Mouse (Mus musculus): ENCODE results near the gene Fzd2. TPM values are rescaled to one million over a fixed set of nuclear protein-coding genes. Genes with fewer than 3 reads are reported as not detected.
A peak's percentile ranks its signal among the peaks of the same experiment; 100 is the strongest.
"Not testable (repeated sequence)": the region's sequence is repeated elsewhere in the genome, so short reads cannot be mapped to it uniquely, and the experiment has no call there.

Gene Fzd2
- polyA plus RNA-seq, 1 experiment from 2014 or later = 16.9 TPM

- in situ Hi-C loops (cut with MboI; ENCODE audit: low pct_unique_long_range_greater_than_20kb) = no loop called here
- CTCF ChIA-PET = interaction anchor here (1.1 to 1.4 kb wide), 3 partner anchors 11 to 41 kb away, joined by 3 read pairs; no protein-coding TSS in a partner anchor
- no peaks in the 10 kb centered on the region for H3K27me3 ChIP-seq
- POLR2A ChIA-PET = interaction anchor here (0.6 to 1.8 kb wide), 7 partner anchors 16 to 47 kb away, joined by 3 to 6 read pairs (median 3); no protein-coding TSS in a partner anchor
- ATAC-seq (peak; percentile 53), DNase-seq (ENCODE audit: low read depth, low spot score) (no peak)
- TF ChIP-seq CTCF (IDR thresholded peaks at IDR 0.05) = no peak
Measured at GRCm38 (mm10) chr11:102604777-102605552, 769 bp downstream of the Fzd2 start.

DNA sequence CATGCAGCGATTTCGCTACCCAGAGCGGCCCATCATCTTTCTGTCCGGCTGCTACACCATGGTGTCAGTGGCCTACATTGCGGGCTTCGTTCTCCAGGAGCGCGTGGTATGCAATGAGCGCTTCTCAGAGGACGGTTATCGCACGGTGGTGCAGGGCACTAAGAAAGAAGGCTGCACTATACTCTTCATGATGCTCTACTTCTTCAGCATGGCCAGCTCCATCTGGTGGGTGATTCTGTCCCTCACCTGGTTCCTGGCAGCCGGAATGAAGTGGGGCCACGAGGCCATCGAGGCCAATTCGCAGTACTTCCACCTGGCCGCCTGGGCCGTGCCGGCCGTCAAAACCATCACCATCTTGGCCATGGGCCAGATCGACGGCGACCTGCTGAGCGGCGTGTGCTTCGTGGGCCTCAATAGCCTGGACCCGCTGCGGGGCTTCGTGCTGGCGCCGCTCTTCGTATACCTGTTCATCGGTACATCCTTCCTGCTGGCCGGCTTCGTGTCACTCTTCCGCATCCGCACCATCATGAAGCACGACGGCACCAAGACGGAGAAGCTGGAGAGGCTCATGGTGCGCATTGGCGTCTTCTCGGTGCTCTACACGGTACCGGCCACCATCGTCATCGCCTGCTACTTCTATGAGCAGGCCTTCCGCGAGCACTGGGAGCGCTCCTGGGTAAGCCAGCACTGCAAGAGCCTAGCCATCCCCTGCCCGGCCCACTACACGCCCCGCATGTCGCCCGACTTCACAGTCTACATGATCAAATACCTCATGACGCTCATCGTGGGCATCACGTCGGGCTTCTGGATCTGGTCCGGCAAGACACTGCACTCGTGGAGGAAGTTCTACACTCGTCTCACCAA, 1.6 kb downstream of the Fzd2 start:
- ChIA-PET CTCF (interaction anchor here (1.1 kb wide), 1 partner anchor 12 kb away, joined by 3 read pairs; no protein-coding TSS in a partner anchor), POLR2A (interaction anchor here (0.6 to 1.8 kb wide), 5 partner anchors 22 to 40 kb away, joined by 3 to 6 read pairs (median 3); no protein-coding TSS in a partner anchor)
- ATAC-seq (no peak), DNase-seq (ENCODE audit: low read depth, low spot score) (no peak)
- TF ChIP-seq CTCF (IDR thresholded peaks at IDR 0.05) = no peak
- no peaks in the 10 kb centered on the region for H3K27me3 ChIP-seq
- in situ Hi-C loops (cut with MboI; ENCODE audit: low pct_unique_long_range_greater_than_20kb) = no loop called here

DNA sequence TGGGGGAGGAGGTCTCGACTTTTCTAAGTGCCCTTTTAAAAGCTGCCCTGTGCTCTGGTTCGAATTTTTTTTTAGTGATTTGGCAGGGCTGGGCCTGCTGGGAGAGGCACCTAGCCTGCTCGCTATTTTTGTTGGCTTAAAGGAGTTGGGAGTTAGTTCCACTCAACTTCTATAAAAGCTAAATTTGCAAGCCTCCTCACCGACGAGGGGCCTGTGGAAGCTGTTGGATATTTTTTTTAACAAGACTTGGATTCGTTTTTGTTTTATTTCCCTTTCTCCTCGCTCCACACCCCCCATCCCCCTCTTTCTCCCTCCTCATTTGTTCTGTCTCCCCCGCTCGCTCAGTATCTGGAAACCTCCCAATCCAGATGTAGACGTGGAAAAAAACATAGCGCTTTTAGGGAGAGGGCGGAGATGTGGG, 2.6 kb downstream of the Fzd2 start:
- ATAC-seq = no peak
- POLR2A ChIA-PET = interaction anchor here (1.1 kb wide), 1 partner anchor 26 kb away, joined by 3 read pairs; no protein-coding TSS in a partner anchor
- H3K27me3 ChIP-seq = no peaks in the 10 kb centered on the region
- CTCF ChIA-PET = no interaction called here
- in situ Hi-C loops (cut with MboI; ENCODE audit: low pct_unique_long_range_greater_than_20kb) = no loop called here
- no peak for TF ChIP-seq CTCF (IDR thresholded peaks at IDR 0.05)
- DNase-seq (ENCODE audit: low read depth, low spot score) = no peak

DNA sequence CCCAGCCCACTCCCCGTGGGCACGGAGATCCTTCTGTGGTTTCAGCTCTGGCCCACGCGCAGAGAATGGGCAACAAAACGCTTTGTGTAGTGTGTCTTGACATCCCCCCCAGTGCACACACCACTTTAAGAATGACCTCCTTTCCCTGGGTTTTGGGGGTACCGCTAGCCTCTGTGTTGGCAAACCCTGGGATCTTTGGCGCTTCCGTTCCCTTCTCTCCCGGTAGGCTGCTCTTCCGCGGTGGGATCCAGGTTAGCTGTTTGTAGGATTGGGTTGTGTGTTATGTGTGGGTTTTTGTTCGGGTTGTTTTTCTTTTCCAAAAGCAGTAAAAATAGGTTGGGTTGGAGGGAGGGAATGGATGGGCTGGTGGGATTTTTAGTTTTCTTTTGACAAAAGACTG, 3.0 kb downstream of the Fzd2 start:
- H3K27me3 ChIP-seq; DNase-seq (ENCODE audit: low read depth, low spot score); in situ Hi-C loops (cut with MboI; ENCODE audit: low pct_unique_long_range_greater_than_20kb); ATAC-seq; POLR2A ChIA-PET: not testable (repeated sequence)
- CTCF ChIA-PET = interaction anchor here (1.3 kb wide), 1 partner anchor 50 kb away, joined by 4 read pairs; no protein-coding TSS in a partner anchor

- in situ Hi-C loops (cut with MboI; ENCODE audit: low pct_unique_long_range_greater_than_20kb) = no loop called here
- ChIA-PET CTCF (interaction anchor here (1.3 kb wide), 1 partner anchor 49 kb away, joined by 4 read pairs; no protein-coding TSS in a partner anchor), POLR2A (no interaction called here)
- ATAC-seq (no peak), DNase-seq (ENCODE audit: low read depth, low spot score) (no peak)
- H3K27me3 ChIP-seq = no peaks in the 10 kb centered on the region
- TF ChIP-seq CTCF (IDR thresholded peaks at IDR 0.05) = no peak
Measured at GRCm38 (mm10) chr11:102607686-102608548, 3.7 kb downstream of the Fzd2 start.

GRCm38 (mm10) chr11:102608691-102609090, 4.5 kb downstream of the Fzd2 start:
- H3K27me3 ChIP-seq = no peaks in the 10 kb centered on the region
- DNase-seq (ENCODE audit: low read depth, low spot score) = no peak
- CTCF ChIA-PET = interaction anchor here (1.3 kb wide), 1 partner anchor 49 kb away, joined by 4 read pairs; no protein-coding TSS in a partner anchor
- TF ChIP-seq CTCF (IDR thresholded peaks at IDR 0.05) = no peak
- POLR2A ChIA-PET = no interaction called here
- in situ Hi-C loops (cut with MboI; ENCODE audit: low pct_unique_long_range_greater_than_20kb) = no loop called here
- ATAC-seq = no peak

DNA sequence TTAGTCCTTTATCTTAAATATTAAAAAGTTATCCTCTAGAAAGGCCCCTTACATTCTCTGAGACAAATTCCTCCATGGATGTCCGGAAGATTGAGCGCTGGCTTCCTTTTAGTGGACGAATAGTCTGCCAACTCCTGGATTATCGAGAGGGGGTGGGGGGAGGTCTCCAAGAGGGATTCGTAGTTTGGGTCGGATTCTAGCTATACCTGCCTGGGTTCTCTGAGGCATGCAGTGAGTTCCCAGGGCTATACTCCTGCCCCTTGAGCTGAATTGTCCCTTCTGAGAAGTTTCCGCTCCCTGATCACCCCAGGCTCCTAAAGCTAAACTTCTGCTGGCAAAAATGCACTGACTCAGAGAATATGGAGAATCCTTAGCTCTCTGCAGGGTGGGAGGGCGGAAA, 5.3 kb downstream of the Fzd2 start:
- CTCF ChIA-PET = no interaction called here
- ATAC-seq = no peak
- no peaks in the 10 kb centered on the region for H3K27me3 ChIP-seq
- POLR2A ChIA-PET = no interaction called here
- in situ Hi-C loops (cut with MboI; ENCODE audit: low pct_unique_long_range_greater_than_20kb) = no loop called here
- no peak for TF ChIP-seq CTCF (IDR thresholded peaks at IDR 0.05)
- no peak for DNase-seq (ENCODE audit: low read depth, low spot score)

DNA sequence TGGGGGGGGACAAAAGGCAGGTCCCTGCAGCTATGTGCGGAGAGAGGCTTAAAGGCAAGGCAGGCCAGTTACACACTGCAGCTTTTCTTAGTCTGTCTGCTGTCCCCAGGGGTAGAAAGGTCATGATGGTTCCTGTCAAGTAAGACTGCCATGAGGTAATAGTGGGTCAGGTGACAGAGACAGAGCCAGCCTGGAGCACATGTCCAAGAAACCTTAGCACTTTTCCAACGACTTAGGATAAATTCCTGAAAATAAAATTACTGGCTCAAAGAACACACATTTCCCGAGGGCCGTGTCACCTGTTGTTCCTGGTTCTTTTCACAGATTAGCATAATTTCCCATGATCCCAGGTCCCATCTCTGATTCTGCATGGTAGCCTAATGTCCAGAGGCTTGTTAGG, 6.1 kb downstream of the Fzd2 start:
- ChIA-PET CTCF (interaction anchor here (1.0 kb wide), 1 partner anchor 37 kb away, joined by 3 read pairs; no protein-coding TSS in a partner anchor), POLR2A (no interaction called here)
- no peak for DNase-seq (ENCODE audit: low read depth, low spot score)
- no peaks in the 10 kb centered on the region for H3K27me3 ChIP-seq
- ATAC-seq = no peak
- in situ Hi-C loops (cut with MboI; ENCODE audit: low pct_unique_long_range_greater_than_20kb) = no loop called here
- TF ChIP-seq CTCF (IDR thresholded peaks at IDR 0.05) = no peak

- ChIA-PET CTCF (interaction anchor here (1.0 kb wide), 1 partner anchor 36 kb away, joined by 3 read pairs; no protein-coding TSS in a partner anchor), POLR2A (no interaction called here)
- in situ Hi-C loops (cut with MboI; ENCODE audit: low pct_unique_long_range_greater_than_20kb) = no loop called here
- DNase-seq (ENCODE audit: low read depth, low spot score) (no peak), ATAC-seq (no peak)
- TF ChIP-seq CTCF (IDR thresholded peaks at IDR 0.05) = no peak
- H3K27me3 ChIP-seq = no peaks in the 10 kb centered on the region
Measured at GRCm38 (mm10) chr11:102610675-102611316, 6.6 kb downstream of the Fzd2 start.
